Comparison of ENCODE assay signal across 15 mouse cellular contexts in genomic region chr10:98611707-98612360, GRCm38 (mm10).
"Had no signal": no experiment of that assay in that cellular context is flagged by ENCODE, and none has a peak within 500 bp of the region (broad histone marks: within the 10 kb centered on the region; RNA-seq: fewer than 3 reads in every experiment).

No protein-coding gene starts in this region.

- H3K36me3 ChIP-seq: liver, embryonic 13.5 days had no signal

- H3K4me2 ChIP-seq: liver, embryonic 13.5 days; midbrain, embryonic 11.5 days had no signal

- H3K9me3 ChIP-seq: liver, embryonic 13.5 days had no signal

- H3K4me1 ChIP-seq: liver, embryonic 13.5 days had no signal

- H3K4me3 ChIP-seq: left cerebral cortex, adult 2 months; liver, embryonic 13.5 days had no signal

- H3K27ac ChIP-seq: kidney, postnatal 0 days; left cerebral cortex, adult 2 months; liver, embryonic 13.5 days; stomach, postnatal 0 days had no signal

- DNase-seq: kidney, adult 2 months; kidney, postnatal 25 days; layer of hippocampus, postnatal 36 days; liver, embryonic 13.5 days; lung, adult 2 months; lung, postnatal 14 days; lung, postnatal 4 days; midbrain, embryonic 14.5 days; thymus, adult 2 months; thymus, postnatal 14 days; thymus, postnatal 4 days had no signal

- H3K9ac ChIP-seq: liver, embryonic 13.5 days had no signal
